Mouse (Mus musculus): ENCODE measurements at regions not wholly inside any gene's neighbourhood (a gene's known extent, or its start where the extent isn't known, plus 50 kb on each side); places are given as distances from the start of the nearest gene placed in this dataset.

DNA sequence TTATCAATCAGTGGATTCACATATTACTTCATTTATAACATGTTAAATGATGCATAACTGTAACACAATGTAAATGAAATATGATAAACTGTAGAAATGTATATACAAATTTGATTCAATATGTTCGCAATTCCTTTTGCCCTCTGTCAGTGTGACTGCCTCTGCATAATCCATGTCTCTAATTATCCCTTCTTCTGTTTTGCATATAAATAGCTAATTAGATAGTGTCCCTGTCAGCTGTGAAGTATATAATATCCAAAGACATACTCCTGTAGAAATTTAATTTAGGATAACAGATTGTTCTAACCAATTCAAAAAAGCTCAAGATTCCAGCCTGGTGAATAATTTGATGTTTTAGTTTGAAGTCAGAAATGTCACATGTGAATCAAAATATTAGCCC is 361.2 kb downstream of the Kif2b start:
- no peaks in the 10 kb centered on the region for H3K9me3 ChIP-seq (replicated peaks; ENCODE audit: insufficient read depth, low read length)
- no peak for DNase-seq (ENCODE audit: low read depth, low spot score)
- no peaks in the 10 kb centered on the region for H3K36me3 ChIP-seq (ENCODE audit: control insufficient read depth in 1 of 2, insufficient read depth in 2 of 2, low read length in 2 of 2)
- no peak overlapping the region for H3K9ac ChIP-seq (ENCODE audit: control insufficient read depth, low read depth, low read length, poor library complexity, severe bottlenecking)
- no peaks in the 10 kb centered on the region for H3K27me3 ChIP-seq (ENCODE audit: control insufficient read depth in 1 of 2, insufficient read depth in 2 of 2, low read length in 2 of 2)
- H3K4me1 ChIP-seq (ENCODE audit: control insufficient read depth in 1 of 2, insufficient read depth in 2 of 2, low read length in 2 of 2) = no peaks in the 10 kb centered on the region
- no peaks in the 10 kb centered on the region for H3K79me2 ChIP-seq (ENCODE audit: control insufficient read depth, insufficient read depth, low read length, poor library complexity)
- no peak overlapping the region for H3K27ac ChIP-seq (ENCODE audit: control insufficient read depth, low read depth, low read length)
- TF ChIP-seq KAT2A (conservative IDR thresholded peaks at IDR 0.05; ENCODE audit: low read depth, low read length) (no peak), GATA1 (IDR thresholded peaks at IDR 0.05; ENCODE audit: low read depth, low read length) (no peak), ZNF384 (IDR thresholded peaks at IDR 0.05; ENCODE audit: low read depth, low read length) (no peak)
- H3K4me3 ChIP-seq (ENCODE audit: control insufficient read depth in 1 of 2, insufficient read depth in 1 of 2, low read depth in 2 of 2, low read length in 2 of 2) = no peak overlapping the region

DNA sequence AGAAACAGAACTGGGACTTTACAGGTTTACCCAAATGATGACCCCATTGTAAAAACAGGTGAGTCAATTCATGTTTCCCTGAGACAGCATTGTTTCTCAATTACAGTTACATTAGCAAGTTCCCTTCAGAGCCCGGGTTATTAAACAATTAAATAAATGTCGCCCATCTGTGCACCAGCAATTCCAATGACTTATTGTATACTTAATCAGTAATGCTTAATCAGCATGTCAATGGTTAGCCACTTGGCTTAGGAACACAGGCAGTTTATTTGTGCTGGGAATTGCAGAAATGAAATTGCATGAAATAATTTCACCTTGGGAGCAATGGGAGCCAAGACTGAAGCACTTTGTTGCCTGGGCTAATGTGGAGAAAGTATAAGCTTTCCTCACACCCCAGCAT is 364.3 kb downstream of the Kif2b start:
- Histone ChIP-seq H3K4me3 (ENCODE audit: control insufficient read depth in 1 of 2, insufficient read depth in 1 of 2, low read depth in 2 of 2, low read length in 2 of 2) (no peak overlapping the region), H3K9me3 (replicated peaks; ENCODE audit: insufficient read depth, low read length) (no peaks in the 10 kb centered on the region), H3K9ac (ENCODE audit: control insufficient read depth, low read depth, low read length, poor library complexity, severe bottlenecking) (no peak overlapping the region), H3K4me1 (ENCODE audit: control insufficient read depth in 1 of 2, insufficient read depth in 2 of 2, low read length in 2 of 2) (no peaks in the 10 kb centered on the region), H3K79me2 (ENCODE audit: control insufficient read depth, insufficient read depth, low read length, poor library complexity) (no peaks in the 10 kb centered on the region), H3K27ac (ENCODE audit: control insufficient read depth, low read depth, low read length) (no peak overlapping the region), H3K27me3 (ENCODE audit: control insufficient read depth in 1 of 2, insufficient read depth in 2 of 2, low read length in 2 of 2) (no peaks in the 10 kb centered on the region), H3K36me3 (ENCODE audit: control insufficient read depth in 1 of 2, insufficient read depth in 2 of 2, low read length in 2 of 2) (no peaks in the 10 kb centered on the region)
- TF ChIP-seq JUND (IDR thresholded peaks at IDR 0.05; ENCODE audit: low read depth, low read length) = no peak
- DNase-seq (ENCODE audit: low read depth, low spot score) = no peak

DNA sequence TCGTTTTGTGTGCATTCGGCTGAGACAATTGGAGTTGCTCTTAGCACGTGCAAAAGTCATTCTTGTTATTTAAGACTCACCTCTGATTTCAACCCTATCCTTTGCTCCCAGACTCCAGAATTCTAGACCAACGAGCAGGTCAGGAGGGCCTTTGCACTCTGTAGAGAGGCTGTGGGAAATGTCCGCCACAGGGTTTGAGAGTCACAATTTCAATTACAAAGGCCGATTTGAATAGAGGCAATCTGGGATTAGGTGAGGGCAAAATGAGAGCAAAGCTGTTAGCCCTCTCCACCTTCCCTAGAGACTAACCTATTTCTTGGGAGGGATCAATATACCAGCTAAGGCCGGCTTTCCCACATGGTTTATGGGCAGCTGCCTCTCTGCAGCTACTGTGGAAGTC is 370.9 kb downstream of the Kif2b start:
- no peak overlapping the region for H3K9ac ChIP-seq (ENCODE audit: control insufficient read depth, low read depth, low read length, poor library complexity, severe bottlenecking)
- no peak for TF ChIP-seq POLR2AphosphoS5 (IDR thresholded peaks at IDR 0.05; ENCODE audit: borderline replicate concordance, low read depth, low read length)
- TF ChIP-seq HCFC1 (IDR thresholded peaks at IDR 0.05; ENCODE audit: low read depth, low read length) = no peak
- TF ChIP-seq RAD21 (IDR thresholded peaks at IDR 0.05; ENCODE audit: low read depth, low read length) = no peak
- TF ChIP-seq MAZ (IDR thresholded peaks at IDR 0.05; ENCODE audit: low read depth, low read length) = no peak
- TF ChIP-seq ETS1 (IDR thresholded peaks at IDR 0.05; ENCODE audit: low read depth, low read length) = no peak
- TF ChIP-seq CTCF (IDR thresholded peaks at IDR 0.05 in 2 of 3, conservative IDR thresholded peaks at IDR 0.05 in 1 of 3; ENCODE audit: control insufficient read depth in 1 of 3, insufficient read depth in 1 of 3, low read depth in 2 of 3, low read length in 3 of 3, poor library complexity in 1 of 3, severe bottlenecking in 1 of 3) = no peak
- TF ChIP-seq KAT2A (conservative IDR thresholded peaks at IDR 0.05; ENCODE audit: low read depth, low read length) = no peak
- no peak for TF ChIP-seq MAX (IDR thresholded peaks at IDR 0.05; ENCODE audit: low read length)
- TF ChIP-seq CHD2 (IDR thresholded peaks at IDR 0.05; ENCODE audit: low read length) = no peak
- no peak for TF ChIP-seq TAL1 (IDR thresholded peaks at IDR 0.05; ENCODE audit: low read length)
- no peak for TF ChIP-seq ZNF384 (IDR thresholded peaks at IDR 0.05; ENCODE audit: low read depth, low read length)
- no peak for TF ChIP-seq TBP (IDR thresholded peaks at IDR 0.05; ENCODE audit: low read depth, low read length)
- no peak for TF ChIP-seq GATA1 (IDR thresholded peaks at IDR 0.05; ENCODE audit: low read depth, low read length)
- no peak for TF ChIP-seq MXI1 (IDR thresholded peaks at IDR 0.05; ENCODE audit: low read depth, low read length)
- no peak for TF ChIP-seq GABPA (IDR thresholded peaks at IDR 0.05; ENCODE audit: low read depth, low read length)
- TF ChIP-seq EP300 (IDR thresholded peaks at IDR 0.05; ENCODE audit: low read depth in 1 of 2, low read length in 2 of 2) = no peak
- no peak overlapping the region for H3K4me3 ChIP-seq (ENCODE audit: control insufficient read depth in 1 of 2, insufficient read depth in 1 of 2, low read depth in 2 of 2, low read length in 2 of 2)
- DNase-seq (ENCODE audit: low read depth, low spot score) = no peak
- no peaks in the 10 kb centered on the region for H3K79me2 ChIP-seq (ENCODE audit: control insufficient read depth, insufficient read depth, low read length, poor library complexity)
- H3K27ac ChIP-seq (ENCODE audit: control insufficient read depth, low read depth, low read length) = no peak overlapping the region
- no peaks in the 10 kb centered on the region for H3K36me3 ChIP-seq (ENCODE audit: control insufficient read depth in 1 of 2, insufficient read depth in 2 of 2, low read length in 2 of 2)
- no peaks in the 10 kb centered on the region for H3K9me3 ChIP-seq (replicated peaks; ENCODE audit: insufficient read depth, low read length)
- H3K4me1 ChIP-seq (ENCODE audit: control insufficient read depth in 1 of 2, insufficient read depth in 2 of 2, low read length in 2 of 2) = no peaks in the 10 kb centered on the region
- H3K27me3 ChIP-seq (ENCODE audit: control insufficient read depth in 1 of 2, insufficient read depth in 2 of 2, low read length in 2 of 2) = no peaks in the 10 kb centered on the region
